Mouse (Mus musculus) left cerebral cortex, postnatal 25 days (tissue): ENCODE results near the gene Slc43a3. TPM values are rescaled to one million over a fixed set of nuclear protein-coding genes. Genes with fewer than 3 reads are reported as not detected.

Experiments
- DNase-seq, 2 experiments: peaks; one replicate each; pipeline ENCODE4 v3.0.0; 2022; ENCODE audit warnings: low spot score in 2 of 2, mixed read lengths in 1 of 2
- intact Hi-C: fragments of 180-260 bp; cut with DNase I; formaldehyde crosslinking; loops from one replicate; pipeline ENCODE4 v1.15.1; 2025
- total RNA-seq, 2 experiments: library from RNA; stranded (reverse); gene quantifications; 2 replicates each; pipeline ENCODE4 v1.2.3; 2021

Gene Slc43a3
- total RNA-seq, 2 experiments from 2014 or later: 0.41 to 0.53 TPM

GRCm38 (mm10) chr2:84934649-84935007 lies 1.8 kb upstream of the Slc43a3 start:
- DNase-seq: no peak
- intact Hi-C loops: no loop called here

GRCm38 (mm10) chr2:84935065-84935464 lies 1.3 kb upstream of the Slc43a3 start:
- intact Hi-C loops: no loop called here
- DNase-seq: no peak

- DNase-seq: no peak
- intact Hi-C loops: no loop called here
Measured at GRCm38 (mm10) chr2:84937491-84938150, 1.2 kb downstream of the Slc43a3 start.

GRCm38 (mm10) chr2:84938249-84938946 lies 2.0 kb downstream of the Slc43a3 start:
- no peak for DNase-seq
- intact Hi-C loops: no loop called here

GRCm38 (mm10) chr2:84939306-84939705 lies 2.9 kb downstream of the Slc43a3 start:
- DNase-seq: no peak
- intact Hi-C loops: no loop called here

- intact Hi-C loops: no loop called here
Measured at GRCm38 (mm10) chr2:84939711-84940110, 3.3 kb downstream of the Slc43a3 start.

GRCm38 (mm10) chr2:84941332-84941731 lies 5.0 kb downstream of the Slc43a3 start:
- intact Hi-C loops: no loop called here
- no peak for DNase-seq

More at GRCm38 (mm10) chr2:84939711-84940110, 3.3 kb downstream of the Slc43a3 start:
- no peak for DNase-seq

GRCm38 (mm10) chr2:84941795-84942194 lies 5.4 kb downstream of the Slc43a3 start:
- no peak for DNase-seq
- intact Hi-C loops: no loop called here

GRCm38 (mm10) chr2:84947154-84947771 lies 10.9 kb downstream of the Slc43a3 start:
- DNase-seq: peak in 1 of 2 experiments; percentile 3
- intact Hi-C loops: no loop called here

GRCm38 (mm10) chr2:84948252-84948651 lies 11.9 kb downstream of the Slc43a3 start:
- intact Hi-C loops: no loop called here

GRCm38 (mm10) chr2:84948721-84949120 lies 12.3 kb downstream of the Slc43a3 start:
- intact Hi-C loops: no loop called here
- DNase-seq: peak in 1 of 2 experiments; percentile 21

More at GRCm38 (mm10) chr2:84948252-84948651, 11.9 kb downstream of the Slc43a3 start:
- no peak for DNase-seq

- intact Hi-C loops: no loop called here
- DNase-seq: peak in 1 of 2 experiments; percentile 56
Measured at GRCm38 (mm10) chr2:84951027-84951426, 14.6 kb downstream of the Slc43a3 start.

GRCm38 (mm10) chr2:84952251-84952650 lies 15.9 kb downstream of the Slc43a3 start:
- intact Hi-C loops: no loop called here
- DNase-seq: no peak

GRCm38 (mm10) chr2:84952693-84953092 lies 16.3 kb downstream of the Slc43a3 start:
- intact Hi-C loops: no loop called here

GRCm38 (mm10) chr2:84955435-84955834 lies 19.1 kb downstream of the Slc43a3 start:
- no peak for DNase-seq
- intact Hi-C loops: no loop called here

More at GRCm38 (mm10) chr2:84952693-84953092, 16.3 kb downstream of the Slc43a3 start:
- DNase-seq: no peak

GRCm38 (mm10) chr2:84956274-84956673 lies 19.9 kb downstream of the Slc43a3 start:
- intact Hi-C loops: loop anchor here (2.0 kb wide), 1 partner anchor 57 kb away; no protein-coding TSS in a partner anchor
- DNase-seq: peak; percentile 44 to 46

GRCm38 (mm10) chr2:84958588-84959264 lies 22.3 kb downstream of the Slc43a3 start:
- intact Hi-C loops: no loop called here
- no peak for DNase-seq

GRCm38 (mm10) chr2:84961300-84961699 lies 24.9 kb downstream of the Slc43a3 start:
- no peak for DNase-seq
- intact Hi-C loops: no loop called here

GRCm38 (mm10) chr2:84961901-84962300 lies 25.5 kb downstream of the Slc43a3 start:
- DNase-seq: no peak
- intact Hi-C loops: no loop called here

- intact Hi-C loops: no loop called here
- DNase-seq: no peak
Measured at GRCm38 (mm10) chr2:84962906-84963507, 26.6 kb downstream of the Slc43a3 start.
